Mouse (Mus musculus) thymus, adult 18-20 months (tissue): ENCODE measurements around the gene Cpne4.

Experiments used
- DNase-seq, 2 experiments: peaks; one replicate each; pipeline ENCODE4 v3.0.0; 2022; ENCODE audit warnings: mixed read lengths in 2 of 2

Gene Cpne4

GRCm38 (mm10) chr9:104693145-104693544 is 146.1 kb downstream of the Cpne4 start:
- DNase-seq, result no peak

DNA sequence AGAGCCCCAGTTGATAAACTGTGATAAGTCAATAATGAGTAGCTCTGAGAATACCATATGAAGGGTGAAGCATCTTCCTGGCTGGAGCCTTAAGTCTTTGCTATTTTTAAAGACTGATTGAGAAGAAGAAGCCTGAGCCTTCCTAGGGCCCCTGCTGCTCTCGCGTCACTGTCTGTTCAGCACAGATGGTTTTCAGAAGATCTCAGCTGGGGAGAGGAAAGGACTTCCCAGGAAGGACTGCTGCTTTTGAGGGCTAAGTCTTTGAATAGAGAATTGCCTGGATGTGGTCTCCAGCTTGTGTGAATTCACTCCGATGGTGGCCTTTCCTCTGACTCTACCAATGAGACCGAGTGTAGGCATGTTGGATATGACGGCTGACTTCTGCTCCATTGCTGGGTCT is 163.7 kb downstream of the Cpne4 start:
- DNase-seq, result no peak

DNA sequence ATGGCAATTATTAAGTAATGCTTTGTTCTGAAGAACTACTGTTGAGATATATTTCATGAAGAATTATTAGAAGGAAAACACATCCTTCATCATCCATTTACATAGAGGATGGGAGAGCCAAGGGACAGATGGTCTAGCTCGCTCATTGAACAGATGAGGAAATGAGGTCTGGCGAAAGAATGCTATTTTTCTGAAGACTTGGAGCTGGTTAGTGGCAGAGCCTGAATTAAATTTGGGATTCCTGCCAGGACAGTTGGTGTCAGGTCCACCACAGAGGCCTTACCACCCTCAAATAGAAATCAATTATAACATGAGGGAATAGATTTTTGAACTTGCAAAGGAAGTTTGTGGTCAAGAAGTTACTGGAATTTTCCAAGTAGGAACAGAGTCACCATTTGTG is 178.2 kb downstream of the Cpne4 start:
- DNase-seq, result no peak

- no peak for DNase-seq
Measured at GRCm38 (mm10) chr9:104742661-104743380, 195.7 kb downstream of the Cpne4 start.

DNA sequence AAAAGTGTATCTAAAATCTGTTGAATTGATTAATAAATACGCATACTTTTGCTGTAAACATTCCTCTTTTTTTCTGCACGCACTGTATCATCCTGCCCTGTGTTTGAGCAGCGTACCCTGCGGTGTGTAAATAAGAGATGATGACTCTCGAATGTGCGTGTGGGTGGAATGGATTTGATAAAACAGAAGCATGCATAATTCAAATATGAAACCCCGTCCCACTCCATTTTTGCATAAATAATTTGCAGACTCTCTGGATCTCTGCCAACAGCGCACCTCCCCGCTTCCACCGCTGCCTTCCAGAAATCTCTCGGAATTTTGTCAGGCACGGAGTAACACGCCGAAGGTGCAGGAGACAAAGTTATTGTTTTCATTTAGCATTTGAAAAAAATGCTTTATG is 208.4 kb downstream of the Cpne4 start:
- DNase-seq, result no peak

GRCm38 (mm10) chr9:104760031-104760430 is 212.9 kb downstream of the Cpne4 start:
- DNase-seq, result no peak

DNA sequence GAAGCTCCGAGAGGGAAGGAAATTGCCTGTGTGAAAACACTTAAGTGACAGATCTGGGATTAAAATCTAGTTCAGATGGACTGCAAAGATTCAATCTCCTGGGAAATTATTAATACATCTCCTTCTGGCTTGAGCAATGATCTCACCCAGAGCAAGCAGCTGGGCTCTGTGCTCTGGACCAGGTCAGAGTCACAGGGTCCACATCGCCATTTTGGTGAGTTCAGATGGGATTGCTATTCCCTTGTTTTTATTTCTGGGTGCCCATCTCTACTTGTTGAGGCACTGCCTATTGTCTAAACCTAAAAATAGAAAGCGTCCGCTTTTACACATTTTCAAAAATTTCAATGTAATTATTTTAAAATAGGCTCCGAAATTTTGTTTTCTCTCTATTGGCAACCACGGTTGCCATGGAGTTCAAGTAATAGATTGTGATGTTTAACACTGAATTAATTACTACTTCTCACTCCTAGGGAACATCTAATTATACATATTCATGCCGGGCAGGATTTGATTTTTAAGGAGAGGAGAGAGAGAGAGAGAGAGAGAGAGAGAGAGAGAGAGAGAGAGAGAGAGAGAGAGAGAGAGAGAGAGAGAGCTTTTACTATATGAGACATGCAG is 229.2 kb downstream of the Cpne4 start:
- no peak for DNase-seq

DNA sequence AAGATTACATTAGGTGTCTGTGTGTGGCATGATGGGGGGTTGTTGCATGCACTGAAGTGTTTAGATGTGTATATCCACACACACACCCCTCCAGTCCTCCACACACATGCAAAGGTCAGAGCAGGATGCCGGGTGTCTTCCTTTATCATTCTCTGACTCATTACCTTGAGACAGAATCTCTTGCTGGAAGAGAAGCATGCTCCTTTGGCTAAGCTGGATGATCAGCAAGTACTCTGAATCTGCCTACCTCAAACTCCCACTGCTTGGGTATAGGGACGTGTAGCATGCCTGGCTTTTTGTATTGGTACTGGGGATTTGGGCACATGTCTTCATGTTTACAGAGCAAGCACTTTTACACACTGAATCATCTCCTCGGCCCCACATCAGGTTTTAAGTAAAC is 230.0 kb downstream of the Cpne4 start:
- no peak for DNase-seq

- DNase-seq, result no peak
Measured at GRCm38 (mm10) chr9:104777780-104778179, 230.7 kb downstream of the Cpne4 start.

DNA sequence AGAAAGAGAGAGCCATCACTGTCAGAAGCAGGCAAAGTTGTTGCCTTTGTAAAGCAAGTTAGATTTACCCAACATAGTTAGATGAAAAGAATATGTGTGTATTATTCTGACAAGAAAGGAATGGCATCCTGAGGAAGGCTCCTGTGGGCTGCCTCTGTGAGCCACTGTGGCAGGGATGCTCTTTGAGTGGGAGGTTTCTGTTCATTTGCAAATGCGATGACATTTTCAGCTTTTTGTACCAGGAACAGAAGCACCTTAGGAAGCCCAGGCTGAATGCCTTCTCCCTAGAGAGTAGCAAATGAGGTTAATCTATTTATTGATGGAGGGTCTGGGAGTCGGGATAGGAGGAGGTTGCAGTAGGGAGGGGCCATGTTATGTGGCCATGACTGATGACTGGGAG is 249.5 kb downstream of the Cpne4 start:
- DNase-seq, result no peak

GRCm38 (mm10) chr9:104804776-104805175 is 257.7 kb downstream of the Cpne4 start:
- DNase-seq, result no peak

- DNase-seq, result no peak
Measured at GRCm38 (mm10) chr9:104814681-104815080, 267.6 kb downstream of the Cpne4 start.

DNA sequence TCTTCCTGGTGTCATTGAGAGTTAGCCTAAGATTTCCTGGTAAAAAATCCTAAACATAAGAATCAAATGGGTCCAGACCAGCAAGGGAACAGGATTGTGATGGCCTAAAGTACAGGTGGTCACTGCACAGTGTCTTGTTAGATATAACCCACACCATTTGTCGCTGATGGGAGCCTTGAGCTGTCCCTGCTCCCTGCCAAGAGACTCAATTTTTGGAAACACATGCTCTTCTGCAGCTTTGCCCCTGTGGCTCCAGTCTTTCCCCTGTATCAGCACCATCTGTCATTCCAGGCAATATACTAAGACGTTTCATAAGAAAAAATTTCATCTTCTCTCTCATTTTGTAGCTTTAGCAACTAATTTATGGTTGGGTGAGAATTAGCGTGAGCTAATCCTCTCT is 281.6 kb downstream of the Cpne4 start:
- DNase-seq, result no peak

DNA sequence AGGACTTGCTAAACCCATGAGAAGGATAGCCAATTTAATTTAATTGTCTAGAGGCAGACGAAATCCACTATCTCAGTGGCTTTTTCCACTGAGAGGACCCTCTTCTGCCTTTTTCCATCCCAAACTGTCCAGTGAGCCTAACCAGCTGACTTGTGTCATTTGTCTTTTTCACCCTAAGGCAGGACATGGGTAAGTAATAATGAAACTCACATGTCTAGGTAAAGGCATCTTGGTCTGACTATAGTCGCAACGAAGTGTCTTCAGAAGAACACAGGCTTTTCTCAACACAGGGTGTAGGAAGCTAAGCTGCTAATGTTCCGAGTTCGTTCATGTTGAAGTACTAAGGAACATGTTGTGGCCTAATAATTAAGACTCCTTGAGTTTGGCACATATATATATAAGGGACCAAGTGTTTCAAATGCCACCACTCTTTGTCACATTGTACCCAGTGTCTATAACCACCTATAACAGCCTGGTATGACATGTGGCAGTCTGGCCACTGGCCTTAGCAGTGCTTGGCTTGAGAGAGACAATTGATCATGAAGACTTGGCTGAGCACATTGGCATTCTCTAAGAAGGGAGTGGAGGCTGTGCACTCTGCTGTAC is 286.0 kb downstream of the Cpne4 start:
- no peak for DNase-seq

DNA sequence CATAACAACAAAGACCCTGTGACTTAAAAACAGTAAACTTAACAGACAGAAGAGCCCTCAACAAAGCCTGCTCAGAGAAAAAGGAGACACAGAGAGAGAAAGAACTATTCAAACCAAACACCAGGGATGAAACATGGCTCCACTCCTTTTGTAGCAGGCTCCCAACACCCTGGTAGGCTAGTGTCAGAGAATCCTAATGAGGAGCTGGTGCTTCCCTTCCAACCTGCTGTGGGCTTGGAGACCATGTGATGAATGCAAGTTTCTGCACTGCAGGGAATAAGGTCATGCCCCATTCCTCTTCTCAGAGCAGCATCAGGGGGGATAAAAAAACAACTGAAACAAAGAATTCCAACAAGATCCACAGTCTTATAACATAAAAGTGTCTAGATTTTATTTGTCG is 290.8 kb downstream of the Cpne4 start:
- DNase-seq, result no peak

DNA sequence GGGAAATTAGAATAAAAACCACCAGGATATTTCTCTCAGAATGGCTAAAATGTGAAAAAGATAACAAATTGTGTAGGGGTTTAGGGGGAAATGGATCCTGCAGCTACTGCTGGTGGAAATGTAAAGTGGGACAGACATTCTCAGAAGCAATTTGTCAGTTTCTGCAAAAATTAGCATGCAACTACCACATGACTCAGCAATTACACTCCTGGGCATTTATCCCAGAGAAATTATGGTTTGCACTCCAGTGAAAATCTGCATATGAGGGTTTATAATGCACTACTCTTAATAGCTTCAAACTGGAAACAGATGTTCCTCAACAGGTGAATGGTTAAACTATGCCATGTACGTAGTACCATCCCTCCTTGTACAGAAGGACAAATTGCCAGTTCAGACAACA is 294.2 kb downstream of the Cpne4 start:
- DNase-seq, result no peak

GRCm38 (mm10) chr9:104845226-104845930 is 298.3 kb downstream of the Cpne4 start:
- no peak for DNase-seq

- DNase-seq, result no peak
Measured at GRCm38 (mm10) chr9:104853701-104854100, 306.6 kb downstream of the Cpne4 start.

DNA sequence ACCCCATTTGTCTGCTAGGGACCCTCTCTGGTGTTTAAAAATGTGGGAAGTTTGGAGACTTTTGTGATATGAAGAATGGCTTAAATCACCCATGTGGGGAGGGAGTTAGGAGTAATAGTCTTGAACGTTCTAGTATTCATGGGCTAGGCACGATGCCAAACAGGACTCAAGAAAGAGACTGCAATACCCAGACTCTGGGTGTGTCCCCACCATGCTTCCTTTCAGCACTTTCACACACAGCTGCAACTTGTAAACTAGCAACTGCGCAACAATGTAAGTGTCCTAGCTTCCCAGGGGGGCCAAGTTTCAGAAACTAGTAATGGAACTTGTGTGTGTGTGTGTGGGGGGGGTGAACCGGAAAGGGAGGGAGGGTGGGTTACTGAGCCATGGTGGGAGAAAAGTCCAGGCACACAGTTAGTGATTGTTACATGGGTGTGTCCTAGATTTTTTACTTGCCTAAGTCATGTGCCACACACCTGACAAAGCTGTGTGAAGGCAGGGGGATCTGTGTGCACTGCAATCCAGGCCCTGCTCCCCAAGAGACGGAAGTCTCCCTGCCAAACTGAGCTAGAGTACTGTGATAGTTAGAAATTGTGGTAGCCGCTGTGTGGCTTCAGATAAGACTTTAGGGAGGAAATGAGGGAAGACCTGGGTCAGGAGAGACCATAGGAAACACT is 307.3 kb downstream of the Cpne4 start:
- no peak for DNase-seq

GRCm38 (mm10) chr9:104865830-104866229 is 318.7 kb downstream of the Cpne4 start:
- no peak for DNase-seq

DNA sequence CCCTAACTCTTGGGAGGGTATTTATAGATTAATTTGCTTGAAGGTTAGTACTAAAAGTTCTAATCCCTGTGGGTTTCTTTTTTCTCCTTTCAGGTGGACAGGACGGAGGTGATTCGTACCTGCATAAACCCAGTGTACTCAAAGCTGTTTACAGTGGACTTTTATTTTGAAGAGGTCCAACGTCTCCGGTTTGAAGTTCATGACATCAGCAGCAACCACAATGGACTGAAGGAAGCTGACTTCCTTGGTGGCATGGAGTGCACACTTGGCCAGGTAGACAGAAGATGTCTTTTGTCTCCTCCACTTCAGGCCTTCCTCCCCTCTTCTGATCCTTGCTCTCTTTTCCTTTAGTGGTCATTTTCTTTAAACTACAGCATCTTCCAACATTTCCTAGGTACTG is 325.5 kb downstream of the Cpne4 start:
- DNase-seq, result no peak

GRCm38 (mm10) chr9:104874157-104874556 is 327.1 kb downstream of the Cpne4 start:
- no peak for DNase-seq

DNA sequence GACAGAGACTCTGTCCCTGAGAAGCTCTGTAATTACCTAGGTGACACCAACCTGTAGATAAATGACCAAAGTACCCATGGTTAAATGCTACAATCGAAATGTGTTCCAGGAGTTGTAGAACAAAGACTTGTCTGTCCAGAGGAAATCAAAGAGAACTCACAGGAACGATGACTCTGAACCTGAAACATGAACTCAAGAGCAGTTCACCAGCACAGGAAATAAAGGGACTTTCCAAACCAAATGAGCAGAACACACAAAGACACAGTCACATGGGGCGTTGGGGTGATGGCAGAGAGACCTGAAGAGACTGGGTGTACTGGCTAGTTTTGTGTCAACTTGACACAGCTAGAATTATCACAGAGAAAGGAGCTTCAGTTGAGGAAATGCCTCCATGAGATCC is 329.9 kb downstream of the Cpne4 start:
- DNase-seq, result no peak
